Mouse (Mus musculus) liver, embryonic 15.5 days (tissue): Measurements from ENCODE around the gene Cckbr. TPM values are rescaled to one million over a fixed set of nuclear protein-coding genes. Genes with fewer than 3 reads are reported as not detected.

Experiments used
- ATAC-seq: fragments of 200-750 bp; cut with Nextera tagmentation; 2 replicates; pipeline ENCODE4 v1.8.0; 2017; ENCODE audit warnings: moderate number of reproducible peaks, mild to moderate bottlenecking, moderate library complexity; ENCODE audit not compliant: insufficient read depth
- H3K27ac ChIP-seq: fragments of 300-500 bp; sonication (generic); replicated peaks from 2 replicates; pipeline ENCODE4 v1.5.1; 2015; ENCODE audit warnings: mild to moderate bottlenecking, inconsistent platforms
- H3K27me3 ChIP-seq: fragments of 300-500 bp; sonication (generic); 2 replicates; pipeline ENCODE4 v1.6.1; 2015; ENCODE audit warnings: mild to moderate bottlenecking, inconsistent platforms
- H3K36me3 ChIP-seq: fragments of 300-500 bp; sonication (generic); replicated peaks from 2 replicates; pipeline ENCODE4 v1.6.1; 2015; ENCODE audit warnings: moderate library complexity, mild to moderate bottlenecking, inconsistent platforms
- H3K4me1 ChIP-seq: fragments of 300-500 bp; sonication (generic); replicated peaks from 2 replicates; pipeline ENCODE4 v1.6.1; 2015; ENCODE audit warnings: inconsistent platforms
- H3K4me2 ChIP-seq: fragments of 300-500 bp; sonication (generic); 2 replicates; pipeline ENCODE4 v1.6.1; 2015; ENCODE audit warnings: moderate library complexity, mild to moderate bottlenecking, inconsistent platforms
- H3K4me3 ChIP-seq: fragments of 300-500 bp; sonication (generic); replicated peaks from 2 replicates; pipeline ENCODE4 v1.5.1; 2015; ENCODE audit warnings: mild to moderate bottlenecking, inconsistent platforms
- H3K9ac ChIP-seq: fragments of 300-500 bp; sonication (generic); 2 replicates; pipeline ENCODE4 v1.6.1; 2015; ENCODE audit warnings: moderate library complexity, mild to moderate bottlenecking, inconsistent platforms
- H3K9me3 ChIP-seq: fragments of 300-500 bp; sonication (generic); replicated peaks from 2 replicates; pipeline ENCODE4 v1.6.1; 2016; ENCODE audit warnings: inconsistent platforms
- WGBS: fragments of 180-500 bp; shearing (Covaris S2); methylation state at CpG from one replicate; pipeline ENCODE4 v1.1.7; 2015; ENCODE audit warnings: mixed read lengths; ENCODE audit not compliant: insufficient replicate concordance; 5-methylcytosine and 5-hydroxymethylcytosine counted together
- polyA plus RNA-seq: library from polyadenylated mRNA; unstranded; fragments of >200 nt; fragmentation: Nextera tagmentation; extraction: Ambion mirVana; gene quantifications from 2 replicates; pipeline ENCODE4 v1.2.1, GENCODE M21; 2015

Gene Cckbr
- polyA plus RNA-seq, 1 experiment from 2014 or later, result not detected

- Histone ChIP-seq H3K4me2 (no peak overlapping the region), H3K4me1 (peaks cover 9% of the 10 kb centered on the region; the same call in 1 of the 2 replicates), H3K36me3 (no peaks in the 10 kb centered on the region), H3K9ac (no peak overlapping the region), H3K4me3 (no peak overlapping the region), H3K27ac (no peak overlapping the region), H3K27me3 (peaks cover 20% of the 10 kb centered on the region), H3K9me3 (no peaks in the 10 kb centered on the region)
- 56% methylated on average over 3 of the region's 3 CpGs for WGBS
- ATAC-seq, result no peak
These were observed 52.3 kb downstream of the Cckbr start for GRCm38 (mm10) chr7:105477841-105478240.

GRCm38 (mm10) chr7:105478344-105478743, 52.8 kb downstream of the Cckbr start:
- no peak overlapping the region for H3K4me3 ChIP-seq
- no peak overlapping the region for H3K9ac ChIP-seq
- peaks cover 9% of the 10 kb centered on the region; the same call in 1 of the 2 replicates for H3K4me1 ChIP-seq
- no peak for ATAC-seq
- H3K27ac ChIP-seq, result no peak overlapping the region
- no peaks in the 10 kb centered on the region for H3K36me3 ChIP-seq
- peaks cover 20% of the 10 kb centered on the region for H3K27me3 ChIP-seq
- 51% methylated on average over 8 of the region's 8 CpGs for WGBS
- H3K4me2 ChIP-seq, result no peak overlapping the region
- H3K9me3 ChIP-seq, result no peaks in the 10 kb centered on the region

- WGBS, result 69% methylated on average over 6 of the region's 6 CpGs
These were observed 53.7 kb downstream of the Cckbr start for GRCm38 (mm10) chr7:105479232-105479631.

GRCm38 (mm10) chr7:105480081-105480480, 54.5 kb downstream of the Cckbr start:
- Histone ChIP-seq H3K27me3 (peaks cover 20% of the 10 kb centered on the region), H3K4me1 (peaks cover 9% of the 10 kb centered on the region; the same call in 1 of the 2 replicates), H3K27ac (no peak overlapping the region), H3K4me3 (no peak overlapping the region), H3K9ac (no peak overlapping the region), H3K36me3 (no peaks in the 10 kb centered on the region), H3K4me2 (no peak overlapping the region), H3K9me3 (no peaks in the 10 kb centered on the region)
- no peak for ATAC-seq
- WGBS, result 55% methylated on average over 5 of the region's 5 CpGs

More at GRCm38 (mm10) chr7:105479232-105479631, 53.7 kb downstream of the Cckbr start:
- Histone ChIP-seq H3K4me1 (peaks cover 9% of the 10 kb centered on the region; the same call in 1 of the 2 replicates), H3K9me3 (no peaks in the 10 kb centered on the region), H3K4me2 (no peak overlapping the region), H3K9ac (no peak overlapping the region), H3K36me3 (no peaks in the 10 kb centered on the region), H3K27me3 (peaks cover 20% of the 10 kb centered on the region), H3K27ac (no peak overlapping the region), H3K4me3 (no peak overlapping the region)
- ATAC-seq, result no peak

GRCm38 (mm10) chr7:105480561-105481504, 55.3 kb downstream of the Cckbr start:
- no peak overlapping the region for H3K9ac ChIP-seq
- H3K36me3 ChIP-seq, result no peaks in the 10 kb centered on the region
- H3K27ac ChIP-seq, result no peak overlapping the region
- H3K4me3 ChIP-seq, result no peak overlapping the region
- peaks cover 9% of the 10 kb centered on the region; the same call in 1 of the 2 replicates for H3K4me1 ChIP-seq
- peaks cover 20% of the 10 kb centered on the region for H3K27me3 ChIP-seq
- no peak for ATAC-seq
- 68% methylated on average over 23 of the region's 23 CpGs for WGBS
- no peaks in the 10 kb centered on the region for H3K9me3 ChIP-seq
- H3K4me2 ChIP-seq, result peak overlapping the region; percentile 60; the same call in 1 of the 2 replicates

- Histone ChIP-seq H3K4me3 (peak within 1 kb of the TSS; percentile 40), H3K27ac (no peak within 1 kb of the TSS), H3K9ac (no peak within 1 kb of the TSS), H3K27me3 (peaks cover 20% of the 10 kb centered on the region), H3K36me3 (no peaks in the 10 kb centered on the region), H3K9me3 (no peaks in the 10 kb centered on the region), H3K4me1 (peaks cover 9% of the 10 kb centered on the region; the same call in 1 of the 2 replicates), H3K4me2 (peak within 1 kb of the TSS; percentile 60)
- WGBS, result 5% methylated on average over 62 of the region's 63 CpGs
- ATAC-seq, result no peak
These were observed 56.2 kb downstream of the Cckbr start, which contains the start of gene Cavin3 for GRCm38 (mm10) chr7:105481505-105482411. TSS of gene Cavin3 (minus strand) at chr7:105482300.

- Histone ChIP-seq H3K9me3 (no peaks in the 10 kb centered on the region), H3K4me2 (peak overlapping the region; percentile 60; the same call in 1 of the 2 replicates), H3K27me3 (peaks cover 20% of the 10 kb centered on the region), H3K4me3 (no peak overlapping the region), H3K4me1 (peaks cover 9% of the 10 kb centered on the region; the same call in 1 of the 2 replicates), H3K36me3 (no peaks in the 10 kb centered on the region), H3K9ac (no peak overlapping the region), H3K27ac (no peak overlapping the region)
- WGBS, result 36% methylated on average over 8 of the region's 8 CpGs
- ATAC-seq, result no peak
These were observed 56.9 kb downstream of the Cckbr start for GRCm38 (mm10) chr7:105482426-105482825.

GRCm38 (mm10) chr7:105485029-105485428, 59.5 kb downstream of the Cckbr start:
- Histone ChIP-seq H3K27ac (no peak overlapping the region), H3K9me3 (no peaks in the 10 kb centered on the region), H3K9ac (no peak overlapping the region), H3K27me3 (peaks cover 20% of the 10 kb centered on the region), H3K4me1 (peaks cover 9% of the 10 kb centered on the region; the same call in 1 of the 2 replicates), H3K4me3 (no peak overlapping the region), H3K4me2 (no peak overlapping the region), H3K36me3 (no peaks in the 10 kb centered on the region)
- ATAC-seq, result no peak
- 45% methylated on average over 5 of the region's 5 CpGs for WGBS

GRCm38 (mm10) chr7:105487104-105487876, 61.8 kb downstream of the Cckbr start:
- Histone ChIP-seq H3K27ac (no peak overlapping the region), H3K36me3 (no peaks in the 10 kb centered on the region), H3K4me3 (no peak overlapping the region), H3K4me2 (no peak overlapping the region), H3K9ac (no peak overlapping the region), H3K9me3 (no peaks in the 10 kb centered on the region), H3K27me3 (peaks cover 4% of the 10 kb centered on the region), H3K4me1 (0 out of 2 replicates have a peak, but pooled peaks cover 2% of the 10 kb centered on the region)
- no peak for ATAC-seq
- 45% methylated on average over 6 of the region's 6 CpGs for WGBS

GRCm38 (mm10) chr7:105497881-105498280, 72.3 kb downstream of the Cckbr start:
- Histone ChIP-seq H3K36me3 (no peaks in the 10 kb centered on the region), H3K9me3 (no peaks in the 10 kb centered on the region), H3K4me3 (no peak overlapping the region), H3K27ac (no peak overlapping the region), H3K27me3 (no peaks in the 10 kb centered on the region), H3K9ac (no peak overlapping the region), H3K4me1 (no peaks in the 10 kb centered on the region), H3K4me2 (no peak overlapping the region)
- WGBS, result 62% methylated on average over 3 of the region's 3 CpGs
- ATAC-seq, result no peak
